Mouse (Mus musculus) liver, embryonic 14.5 days (tissue): ENCODE results near the gene Clic1. TPM values are rescaled to one million over a fixed set of nuclear protein-coding genes. Genes with fewer than 3 reads are reported as not detected.

Experiments
- ATAC-seq: fragments of 200-750 bp; cut with Nextera tagmentation; 2 replicates; pipeline ENCODE4 v1.8.0; 2017; ENCODE audit warnings: moderate number of reproducible peaks, mild to moderate bottlenecking, moderate library complexity; ENCODE audit not compliant: insufficient read depth
- DNase-seq, 3 experiments: peaks; one replicate each; pipeline ENCODE4 v3.0.0-alpha.2; 2012 to 2013; ENCODE audit warnings: low read depth in 3 of 3, low spot score in 3 of 3
- H3K27ac ChIP-seq: fragments of 300-500 bp; sonication (generic); 2 replicates; pipeline ENCODE4 v1.5.1; 2014; ENCODE audit warnings: moderate library complexity, mild to moderate bottlenecking, control low read depth, inconsistent platforms
- H3K27me3 ChIP-seq: fragments of 300-500 bp; sonication (generic); 2 replicates; pipeline ENCODE4 v1.6.1; 2014; ENCODE audit warnings: mild to moderate bottlenecking, low read length, moderate library complexity; ENCODE audit not compliant: control insufficient read depth, insufficient read depth
- H3K36me3 ChIP-seq: fragments of 300-500 bp; sonication (generic); replicated peaks from 2 replicates; pipeline ENCODE4 v1.6.1; 2014; ENCODE audit warnings: low read depth; ENCODE audit not compliant: control insufficient read depth, insufficient read depth
- H3K4me1 ChIP-seq, 2 experiments: fragments of 200-500 bp in 1 of 2; fragments of 300-500 bp in 1 of 2; sonication (generic) in 1 of 2; replicated peaks; 2 replicates each; pipeline ENCODE4 v1.6.1; 2012 to 2014; ENCODE audit warnings: antibody characterized with exemption in 1 of 2, inconsistent platforms in 1 of 2, low read length in 1 of 2; ENCODE audit not compliant: control insufficient read depth in 2 of 2, insufficient read depth in 2 of 2
- H3K4me2 ChIP-seq: fragments of 300-500 bp; sonication (generic); 2 replicates; pipeline ENCODE4 v1.6.1; 2014; ENCODE audit warnings: low read depth, mild to moderate bottlenecking, control low read depth, moderate library complexity
- H3K4me3 ChIP-seq, 2 experiments: fragments of 200-500 bp in 1 of 2; fragments of 300-500 bp in 1 of 2; sonication (generic) in 1 of 2; 2 replicates each; pipeline ENCODE4 v1.5.1; 2012 to 2014; ENCODE audit warnings: low read depth in 2 of 2, low read length in 2 of 2, mild to moderate bottlenecking in 2 of 2, control low read depth in 1 of 2, inconsistent platforms in 1 of 2, moderate library complexity in 1 of 2; ENCODE audit not compliant: insufficient read depth in 1 of 2
- H3K9ac ChIP-seq: fragments of 300-500 bp; sonication (generic); replicated peaks from 2 replicates; pipeline ENCODE4 v1.6.1; 2014; ENCODE audit warnings: mild to moderate bottlenecking, control low read depth, moderate library complexity
- H3K9me3 ChIP-seq: fragments of 300-500 bp; sonication (generic); 2 replicates; pipeline ENCODE4 v1.6.1; 2016; ENCODE audit warnings: low read length, mixed read lengths; ENCODE audit not compliant: control insufficient read depth
- CTCF ChIP-seq: IDR thresholded peaks from 2 replicates; pipeline ENCODE4 v1.5.1; 2016; ENCODE audit warnings: antibody characterized with exemption, low read depth, control low read depth
- EP300 ChIP-seq: IDR thresholded peaks from 2 replicates; pipeline ENCODE4 v1.6.1; 2016; ENCODE audit warnings: antibody characterized with exemption, low read depth
- WGBS: fragments of 180-500 bp; shearing (Covaris S2); extraction: QIAGEN DNeasy Blood & Tissue Kit; methylation state at CpG from one replicate; pipeline ENCODE4 v1.1.7; 2014; ENCODE audit not compliant: insufficient replicate concordance; 5-methylcytosine and 5-hydroxymethylcytosine counted together
- polyA plus RNA-seq, 2 experiments: library from polyadenylated mRNA; depleted of rRNA in 1 of 2; stranded (reverse) in 1 of 2; unstranded in 1 of 2; fragments of >200 nt; fragmentation: Nextera tagmentation in 1 of 2; extraction: Ambion mirVana in 1 of 2; gene quantifications; 2 replicates each; pipeline versions ENCODE4 v1.2.1 to v1.2.3; 2012 to 2014

Gene Clic1
- polyA plus RNA-seq, 2 experiments = 38.1 to 78.0 TPM

GRCm38 (mm10) chr17:35034896-35035295 lies 14.9 kb upstream of the Clic1 start:
- Histone ChIP-seq H3K36me3 (no peaks in the 10 kb centered on the region), H3K4me3 (no peak overlapping the region), H3K27me3 (no peaks in the 10 kb centered on the region), H3K4me1 (peaks cover 3 to 13% of the 10 kb centered on the region in 2 experiments), H3K27ac (no peak overlapping the region), H3K4me2 (no peak overlapping the region), H3K9ac (no peak overlapping the region), H3K9me3 (no peaks in the 10 kb centered on the region)
- no peak for TF ChIP-seq CTCF
- TF ChIP-seq EP300 = no peak
- 62% methylated on average over 6 of the region's 6 CpGs for WGBS
- no peak for DNase-seq
- ATAC-seq = no peak

GRCm38 (mm10) chr17:35039121-35039873 lies 10.5 kb upstream of the Clic1 start:
- Histone ChIP-seq H3K4me3 (no peak overlapping the region), H3K36me3 (no peaks in the 10 kb centered on the region), H3K27me3 (no peaks in the 10 kb centered on the region), H3K4me2 (no peak overlapping the region), H3K9me3 (no peaks in the 10 kb centered on the region), H3K27ac (no peak overlapping the region), H3K9ac (no peak overlapping the region), H3K4me1 (peaks cover 9 to 17% of the 10 kb centered on the region in 2 experiments)
- TF ChIP-seq CTCF = no peak
- no peak for TF ChIP-seq EP300
- WGBS = 73% methylated on average over 11 of the region's 11 CpGs
- DNase-seq (no peak), ATAC-seq (no peak)

DNA sequence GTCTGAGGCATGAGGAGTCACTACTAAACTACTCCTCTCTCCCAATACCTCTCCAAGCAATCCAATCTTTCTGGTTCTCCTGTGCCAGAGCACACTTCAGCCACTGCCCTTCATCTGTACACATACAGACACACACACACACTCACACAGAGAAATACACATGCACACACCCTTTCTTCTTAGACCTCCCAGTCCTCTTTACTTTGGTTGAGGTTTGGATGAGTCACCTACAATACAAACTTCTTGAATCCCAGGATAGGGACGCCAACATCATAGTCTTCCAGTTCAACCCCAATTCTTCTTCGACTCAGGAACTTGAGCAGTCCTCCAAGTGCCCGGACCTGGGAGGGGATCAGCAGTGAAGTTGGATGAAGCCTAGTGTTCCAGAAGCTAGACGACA lies 6.0 kb upstream of the Clic1 start:
- ATAC-seq (no peak), DNase-seq (no peak)
- Histone ChIP-seq H3K4me2 (peak overlapping the region; percentile 98; the same call in 1 of the 2 replicates), H3K27ac (no peak overlapping the region), H3K9me3 (no peaks in the 10 kb centered on the region), H3K27me3 (no peaks in the 10 kb centered on the region), H3K9ac (no peak overlapping the region; the same call in 1 of the 2 replicates), H3K4me1 (peaks cover 45% of the 10 kb centered on the region in 2 experiments), H3K36me3 (no peaks in the 10 kb centered on the region), H3K4me3 (no peak overlapping the region)
- TF ChIP-seq EP300 = no peak
- TF ChIP-seq CTCF = no peak
- WGBS = 72% methylated on average over 4 of the region's 4 CpGs

- Histone ChIP-seq H3K9ac (peak overlapping the region; percentile 94), H3K4me3 (peak overlapping the region; percentile 68 to 70), H3K9me3 (no peaks in the 10 kb centered on the region), H3K4me1 (peaks cover 57% of the 10 kb centered on the region in 2 experiments), H3K4me2 (peak overlapping the region; percentile 98), H3K27ac (peak overlapping the region; percentile 81), H3K36me3 (no peaks in the 10 kb centered on the region), H3K27me3 (no peaks in the 10 kb centered on the region)
- TF ChIP-seq CTCF = no peak
- peak; percentile 80 for TF ChIP-seq EP300
- peak; percentile 55 to 78 (median 55) for DNase-seq
- peak; percentile 32; the same call in 1 of the 2 replicates for ATAC-seq
- WGBS = 24% methylated on average over 7 of the region's 7 CpGs
Measured at GRCm38 (mm10) chr17:35044904-35045806, 4.6 kb upstream of the Clic1 start.
